Mouse (Mus musculus): ENCODE measurements at regions not wholly inside any gene's neighbourhood (a gene's known extent, or its start where the extent isn't known, plus 50 kb on each side); places are given as distances from the start of the nearest gene placed in this dataset.

DNA sequence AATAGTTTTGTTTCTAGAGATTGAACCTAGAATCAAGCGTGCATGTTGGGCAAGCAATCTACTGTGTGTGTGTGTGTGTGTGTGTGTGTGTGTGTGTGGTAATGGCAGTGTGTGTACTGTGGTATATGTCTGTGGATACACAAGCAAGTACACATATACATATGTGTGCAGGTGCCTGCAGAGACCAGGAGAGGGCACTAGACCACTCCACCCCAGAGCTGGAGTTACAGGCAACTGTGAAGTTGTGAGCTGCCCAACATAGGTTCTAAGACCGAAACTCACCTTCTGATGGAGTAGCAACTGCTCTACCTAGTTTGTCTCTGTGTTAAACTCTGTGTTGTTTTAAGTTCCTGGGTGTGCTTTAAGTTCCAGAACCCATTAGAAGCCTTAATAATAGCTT is 177.7 kb upstream of the Lrig3 start:
- Histone ChIP-seq H3K79me2 (replicated peaks; ENCODE audit: control insufficient read depth, extremely low read depth, insufficient read depth, poor library complexity, severe bottlenecking) (no peaks in the 10 kb centered on the region), H3K27ac (ENCODE audit: insufficient read depth, low read depth) (no peak overlapping the region), H3K9ac (ENCODE audit: insufficient read depth, low read depth) (no peak overlapping the region), H3K4me2 (ENCODE audit: insufficient read depth, low read depth, poor library complexity, severe bottlenecking) (no peak overlapping the region), H3K4me1 (ENCODE audit: control insufficient read depth in 1 of 2, insufficient read depth in 2 of 2) (no peaks in the 10 kb centered on the region), H3K27me3 (replicated peaks) (no peaks in the 10 kb centered on the region), H3K36me3 (replicated peaks in 1 of 2; ENCODE audit: control insufficient read depth in 1 of 2, insufficient read depth in 1 of 2, low read length in 1 of 2) (no peaks in the 10 kb centered on the region), H3K9me3 (replicated peaks; ENCODE audit: low read length) (peaks cover 60% of the 10 kb centered on the region), H3K4me3 (replicated peaks in 1 of 3; ENCODE audit: low read depth in 2 of 3, low read length in 2 of 3, poor library complexity in 1 of 3) (no peak overlapping the region)
- in situ Hi-C loops (cut with MboI; ENCODE audit: low pct_ligation_motif_present, low pct_unique_long_range_greater_than_20kb, low sequenced_read_pairs) = no loop called here
- dilution Hi-C loops (cut with MboI; ENCODE audit: extremely low pct_ligation_motif_present, extremely low pct_unique_long_range_greater_than_20kb, low sequenced_read_pairs) = no loop called here
- TF ChIP-seq UBTF (IDR thresholded peaks at IDR 0.05; ENCODE audit: low read depth, low read length) (no peak), TBP (conservative IDR thresholded peaks at IDR 0.05; ENCODE audit: low read depth, low read length) (no peak), ZMIZ1 (IDR thresholded peaks at IDR 0.05; ENCODE audit: low read depth, low read length) (no peak), ZNF384 (IDR thresholded peaks at IDR 0.05; ENCODE audit: low read depth, low read length) (no peak), POLR2AphosphoS2 (IDR thresholded peaks at IDR 0.05; ENCODE audit: low read depth, low read length) (no peak), MAFK (IDR thresholded peaks at IDR 0.05; ENCODE audit: insufficient replicate concordance, low read length) (no peak), HCFC1 (IDR thresholded peaks at IDR 0.05; ENCODE audit: low read depth, low read length) (no peak), ZC3H11A (IDR thresholded peaks at IDR 0.05; ENCODE audit: low read depth, low read length) (no peak), KAT2A (IDR thresholded peaks at IDR 0.05; ENCODE audit: insufficient replicate concordance, low read length) (no peak), TCF12 (IDR thresholded peaks at IDR 0.05; ENCODE audit: low read depth, low read length) (no peak), CHD2 (IDR thresholded peaks at IDR 0.05; ENCODE audit: low read length) (no peak), MXI1 (IDR thresholded peaks at IDR 0.05; ENCODE audit: low read depth, low read length) (no peak), JUND (conservative IDR thresholded peaks at IDR 0.05; ENCODE audit: low read depth, low read length) (no peak), SMC3 (IDR thresholded peaks at IDR 0.05; ENCODE audit: low read depth, low read length) (no peak), CHD1 (IDR thresholded peaks at IDR 0.05; ENCODE audit: low read depth, low read length) (no peak), ZKSCAN1 (IDR thresholded peaks at IDR 0.05; ENCODE audit: borderline replicate concordance, low read depth, low read length) (no peak), BHLHE40 (IDR thresholded peaks at IDR 0.05; ENCODE audit: low read depth, low read length) (no peak)
- no peak for DNase-seq (ENCODE audit: extremely low read depth)

DNA sequence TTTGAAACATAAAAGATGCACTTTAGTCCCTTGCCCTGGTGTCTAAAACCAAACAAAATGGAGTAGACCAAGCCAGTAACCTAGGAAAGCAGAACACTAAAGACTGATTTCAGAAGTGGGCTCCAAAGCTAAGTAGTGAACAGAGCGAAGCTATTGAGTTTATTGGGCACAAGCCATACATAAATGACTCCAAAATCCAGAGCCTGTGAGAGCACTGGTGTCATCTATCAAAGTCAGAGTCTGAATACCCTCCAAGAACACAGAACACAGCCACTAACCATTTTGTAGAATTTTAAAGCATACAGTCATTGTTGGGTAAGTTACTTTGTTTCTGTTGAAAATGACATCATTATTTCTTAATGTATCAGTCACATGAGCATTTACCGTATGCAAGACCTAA is 175.0 kb upstream of the Lrig3 start:
- no peak for TF ChIP-seq CHD1 (IDR thresholded peaks at IDR 0.05; ENCODE audit: low read depth, low read length)
- TF ChIP-seq MAZ (IDR thresholded peaks at IDR 0.05; ENCODE audit: low read depth, low read length) = no peak
- Histone ChIP-seq H3K9me3 (replicated peaks; ENCODE audit: low read length) (peaks cover 61% of the 10 kb centered on the region), H3K9ac (ENCODE audit: insufficient read depth, low read depth) (no peak overlapping the region), H3K27me3 (replicated peaks) (no peaks in the 10 kb centered on the region), H3K27ac (ENCODE audit: insufficient read depth, low read depth) (no peak overlapping the region), H3K36me3 (replicated peaks in 1 of 2; ENCODE audit: control insufficient read depth in 1 of 2, insufficient read depth in 1 of 2, low read length in 1 of 2) (no peaks in the 10 kb centered on the region), H3K4me2 (ENCODE audit: insufficient read depth, low read depth, poor library complexity, severe bottlenecking) (no peak overlapping the region), H3K79me2 (replicated peaks; ENCODE audit: control insufficient read depth, extremely low read depth, insufficient read depth, poor library complexity, severe bottlenecking) (no peaks in the 10 kb centered on the region), H3K4me3 (replicated peaks in 1 of 3; ENCODE audit: low read depth in 2 of 3, low read length in 2 of 3, poor library complexity in 1 of 3) (no peak overlapping the region), H3K4me1 (ENCODE audit: control insufficient read depth in 1 of 2, insufficient read depth in 2 of 2) (no peaks in the 10 kb centered on the region)
- dilution Hi-C loops (cut with MboI; ENCODE audit: extremely low pct_ligation_motif_present, extremely low pct_unique_long_range_greater_than_20kb, low sequenced_read_pairs) = no loop called here
- in situ Hi-C loops (cut with MboI; ENCODE audit: low pct_ligation_motif_present, low pct_unique_long_range_greater_than_20kb, low sequenced_read_pairs) = no loop called here
- DNase-seq (ENCODE audit: extremely low read depth) = no peak

Data from CH12.LX (cell line).